Mouse (Mus musculus) layer of hippocampus, adult 18-20 months (tissue): ENCODE data around the gene Mzf1. TPM values are rescaled to one million over a fixed set of nuclear protein-coding genes. Genes with fewer than 3 reads are reported as not detected.
A peak's percentile ranks its signal among the peaks of the same experiment; 100 is the strongest.

Experiments
- DNase-seq, 2 experiments: peaks; one replicate each; pipeline ENCODE4 v3.0.0; 2022; ENCODE audit warnings: low spot score in 2 of 2
- total RNA-seq, 2 experiments: library from RNA; stranded (reverse); gene quantifications; 2 replicates each; pipeline ENCODE4 v1.2.3; 2021

Mzf1 gene
- total RNA-seq, 2 experiments from 2014 or later = 11.9 to 13.1 TPM

DNA sequence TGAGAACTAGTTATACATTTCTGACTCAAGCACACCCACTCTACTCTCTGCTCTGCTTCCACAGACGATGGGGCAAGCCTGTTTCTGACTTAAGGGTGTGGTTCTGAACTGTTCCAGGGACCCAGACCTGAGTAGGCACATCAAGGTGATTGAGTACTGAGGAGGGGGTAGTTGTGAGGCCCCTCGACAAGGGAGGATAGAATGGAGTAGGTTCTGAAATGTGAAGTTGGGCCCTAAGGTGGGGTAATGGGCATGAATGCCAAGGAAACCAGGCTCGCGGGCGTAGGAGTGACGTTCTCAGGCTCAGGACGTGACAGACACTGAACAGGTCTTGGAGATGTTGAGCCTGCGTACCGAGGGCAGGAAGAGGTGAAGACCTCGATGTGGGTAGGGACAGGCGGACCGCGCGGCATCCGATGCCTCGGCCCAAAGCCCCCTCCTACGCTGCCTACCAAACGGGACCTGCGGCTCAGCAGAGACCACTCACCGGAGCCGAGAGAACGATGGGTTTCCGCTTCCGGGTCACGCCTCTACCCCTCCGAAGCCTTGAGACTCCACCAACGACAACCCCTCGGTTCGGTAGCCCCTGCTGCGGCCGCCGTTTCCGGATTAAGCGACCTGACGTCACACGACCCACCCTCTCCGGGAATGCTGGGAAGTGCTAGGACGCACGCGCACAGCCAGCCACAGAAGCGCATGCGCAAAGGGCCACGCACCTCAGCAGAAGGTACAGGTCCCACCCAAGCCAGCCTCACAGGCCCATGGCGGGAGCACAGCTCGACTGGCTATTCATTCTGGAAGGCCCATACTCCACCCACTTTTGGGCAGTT is 20.2 kb downstream of the Mzf1 start, which contains the start of gene Chmp2a:
Gene Chmp2a, minus strand, starts transcription at position 660 of the 830 bp plus-strand sequence.
- DNase-seq = peak; percentile 98

- DNase-seq = no peak
Observed at GRCm38 (mm10) chr7:13033451-13034147, 21.0 kb downstream of the Mzf1 start.

GRCm38 (mm10) chr7:13032541-13032940 is 22.0 kb downstream of the Mzf1 start:
- no peak for DNase-seq

DNA sequence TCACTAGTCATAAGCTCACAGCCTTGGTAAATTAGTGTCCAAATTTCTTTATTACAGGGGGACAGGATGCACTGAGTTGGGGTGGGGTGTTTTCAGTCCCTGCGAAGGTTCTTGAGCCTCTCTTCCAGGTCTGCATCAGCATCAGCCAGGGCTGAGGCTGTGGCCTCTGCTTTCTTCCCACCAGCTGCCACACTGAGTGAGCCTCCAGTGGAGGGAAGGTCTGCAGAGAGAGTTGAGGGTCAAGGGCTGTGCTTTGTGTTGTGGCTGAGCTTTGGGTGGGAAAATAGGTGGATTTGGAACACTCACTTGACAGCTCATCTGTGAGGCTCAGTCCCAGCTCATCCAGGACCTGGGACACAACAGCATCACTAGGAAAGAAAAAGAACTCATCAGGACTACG is 22.6 kb downstream of the Mzf1 start:
- DNase-seq = no peak

- no peak for DNase-seq
Observed at GRCm38 (mm10) chr7:13031069-13031468, 23.5 kb downstream of the Mzf1 start.

DNA sequence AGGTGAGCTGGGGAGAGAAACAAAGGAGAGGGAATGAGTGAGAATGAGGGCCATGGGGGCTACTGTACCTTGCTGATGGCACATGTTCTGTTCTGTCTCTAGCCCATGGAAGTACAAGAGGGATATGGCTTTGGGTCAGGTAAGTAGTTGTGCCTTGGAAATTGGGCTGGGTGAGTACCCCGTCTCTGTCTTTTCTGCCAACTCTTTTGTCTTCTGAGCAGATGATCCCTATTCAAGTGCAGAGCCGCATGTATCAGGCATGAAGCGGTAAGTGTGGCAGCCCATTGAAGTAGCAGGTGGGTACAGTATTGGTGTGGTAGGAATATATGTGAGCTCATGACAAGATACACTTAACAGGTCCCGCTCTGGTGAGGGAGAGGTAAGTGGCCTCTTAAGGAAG is 25.6 kb downstream of the Mzf1 start:
- no peak for DNase-seq

DNA sequence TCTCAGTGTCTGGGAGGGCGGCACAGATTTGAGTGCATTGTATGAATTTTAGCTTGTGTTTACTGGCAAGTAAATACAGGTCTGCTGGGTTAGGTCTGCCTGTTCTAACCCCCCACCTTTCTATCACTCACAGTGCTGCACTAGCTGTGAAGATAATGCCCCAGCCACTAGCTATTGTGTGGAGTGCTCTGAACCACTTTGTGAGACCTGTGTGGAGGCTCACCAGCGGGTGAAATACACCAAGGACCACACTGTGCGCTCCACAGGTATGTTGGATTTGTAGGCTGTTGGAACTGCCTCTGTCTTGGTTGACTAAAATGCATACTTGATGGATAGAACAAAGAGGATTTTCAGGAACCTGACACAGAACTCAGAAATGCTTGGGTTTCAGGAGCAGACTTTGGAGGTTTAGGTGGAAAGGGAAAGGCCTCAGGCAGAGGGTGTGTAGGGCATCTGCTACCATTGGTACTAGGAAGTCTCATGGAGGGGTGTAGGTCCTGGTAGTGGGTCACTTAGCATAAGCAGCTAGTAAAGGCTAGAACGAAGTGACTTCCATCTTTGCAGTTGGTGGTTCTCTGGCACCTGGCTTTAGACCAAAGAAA is 29.0 kb downstream of the Mzf1 start:
- DNase-seq = no peak

GRCm38 (mm10) chr7:13024805-13025204 is 29.8 kb downstream of the Mzf1 start:
- DNase-seq = peak; percentile 77 to 78

DNA sequence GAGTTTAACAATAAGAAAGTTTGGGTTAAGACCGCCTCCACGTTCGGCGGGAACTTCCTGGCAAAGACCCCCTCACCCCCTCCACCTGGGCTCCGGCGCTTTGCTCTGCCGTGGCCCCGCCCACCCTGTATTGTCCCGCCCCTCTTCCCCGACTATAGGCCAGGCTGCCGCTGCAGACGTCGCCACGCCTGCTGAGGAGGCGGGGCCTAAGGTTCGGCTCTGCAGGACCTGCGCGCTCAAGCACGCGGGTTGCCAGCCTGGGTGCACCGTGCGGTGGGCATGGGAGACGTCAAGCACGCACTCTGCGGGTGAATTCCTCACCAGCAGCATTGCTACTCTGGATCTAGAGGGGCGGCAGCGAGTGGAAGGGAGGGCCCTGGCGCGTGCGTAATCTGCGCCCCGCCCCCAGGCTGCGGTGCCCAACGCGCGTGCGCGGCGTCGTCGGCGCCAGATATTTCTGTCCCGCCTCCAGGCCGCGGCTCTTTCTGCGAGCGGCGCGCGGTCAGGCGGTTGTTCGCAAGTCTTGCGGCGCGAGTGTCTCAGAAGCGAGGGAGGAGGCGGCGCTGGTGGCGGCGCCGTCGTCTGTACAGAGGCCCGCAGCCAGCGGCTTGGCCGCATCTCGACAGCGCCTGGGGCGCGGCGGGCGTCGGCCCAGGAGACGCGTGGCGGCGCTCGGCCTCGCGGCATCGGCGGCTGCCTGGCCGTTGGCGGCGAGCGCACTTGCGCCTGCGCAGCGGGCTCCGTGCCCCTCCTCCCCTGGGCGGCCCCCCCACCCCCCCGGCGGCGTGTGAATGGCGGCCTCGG is 30.4 kb downstream of the Mzf1 start:
- DNase-seq = peak; percentile 92 to 97

GRCm38 (mm10) chr7:13022773-13023535 is 31.6 kb downstream of the Mzf1 start:
- no peak for DNase-seq

DNA sequence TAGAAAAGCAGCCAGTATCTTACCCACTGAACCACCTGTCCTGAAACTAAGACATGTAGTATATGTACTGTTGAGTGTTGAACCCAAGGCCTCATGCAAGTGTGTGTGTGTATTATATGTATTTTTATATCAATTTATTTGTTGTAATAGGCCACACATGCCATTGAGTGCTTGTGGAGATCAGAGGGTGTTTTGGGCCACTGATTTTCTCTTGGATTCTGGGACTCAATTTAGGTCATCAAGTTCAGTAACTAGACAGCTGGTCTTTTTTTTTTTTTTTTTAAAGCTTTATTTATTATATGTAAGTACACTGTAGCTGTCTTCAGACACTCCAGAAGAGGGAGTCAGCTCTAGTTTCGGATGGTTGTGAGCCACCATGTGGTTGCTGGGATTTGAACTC is 39.3 kb downstream of the Mzf1 start:
- DNase-seq = no peak

DNA sequence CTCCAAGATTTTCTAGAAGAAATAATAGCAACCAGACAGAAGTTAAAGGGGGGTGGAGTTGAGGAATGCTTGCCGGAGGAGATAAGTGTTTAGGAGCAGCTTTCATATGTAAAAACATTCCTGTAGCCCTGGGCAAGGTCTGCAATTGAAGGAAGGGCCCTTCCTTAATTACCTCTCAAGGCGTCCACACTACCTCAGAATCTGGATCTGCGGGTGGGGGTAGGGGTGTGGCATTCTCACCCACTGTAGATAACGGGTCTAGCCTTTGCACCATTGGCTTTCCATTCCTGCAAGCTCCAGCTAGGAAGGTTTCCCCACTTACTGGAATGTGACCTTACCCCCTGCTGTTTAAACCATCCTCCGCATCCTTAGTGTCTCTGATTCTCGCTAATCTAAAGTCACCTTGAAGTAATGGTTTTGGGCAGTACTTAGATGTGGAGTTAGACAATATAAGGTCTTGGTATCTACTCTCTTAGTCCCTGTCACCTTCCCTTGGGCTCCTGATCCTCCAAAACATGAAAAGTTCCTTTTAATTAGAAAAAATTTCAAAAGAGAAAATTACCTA is 40.2 kb downstream of the Mzf1 start:
- no peak for DNase-seq

- DNase-seq = no peak
Observed at GRCm38 (mm10) chr7:13013671-13014070, 40.9 kb downstream of the Mzf1 start.

DNA sequence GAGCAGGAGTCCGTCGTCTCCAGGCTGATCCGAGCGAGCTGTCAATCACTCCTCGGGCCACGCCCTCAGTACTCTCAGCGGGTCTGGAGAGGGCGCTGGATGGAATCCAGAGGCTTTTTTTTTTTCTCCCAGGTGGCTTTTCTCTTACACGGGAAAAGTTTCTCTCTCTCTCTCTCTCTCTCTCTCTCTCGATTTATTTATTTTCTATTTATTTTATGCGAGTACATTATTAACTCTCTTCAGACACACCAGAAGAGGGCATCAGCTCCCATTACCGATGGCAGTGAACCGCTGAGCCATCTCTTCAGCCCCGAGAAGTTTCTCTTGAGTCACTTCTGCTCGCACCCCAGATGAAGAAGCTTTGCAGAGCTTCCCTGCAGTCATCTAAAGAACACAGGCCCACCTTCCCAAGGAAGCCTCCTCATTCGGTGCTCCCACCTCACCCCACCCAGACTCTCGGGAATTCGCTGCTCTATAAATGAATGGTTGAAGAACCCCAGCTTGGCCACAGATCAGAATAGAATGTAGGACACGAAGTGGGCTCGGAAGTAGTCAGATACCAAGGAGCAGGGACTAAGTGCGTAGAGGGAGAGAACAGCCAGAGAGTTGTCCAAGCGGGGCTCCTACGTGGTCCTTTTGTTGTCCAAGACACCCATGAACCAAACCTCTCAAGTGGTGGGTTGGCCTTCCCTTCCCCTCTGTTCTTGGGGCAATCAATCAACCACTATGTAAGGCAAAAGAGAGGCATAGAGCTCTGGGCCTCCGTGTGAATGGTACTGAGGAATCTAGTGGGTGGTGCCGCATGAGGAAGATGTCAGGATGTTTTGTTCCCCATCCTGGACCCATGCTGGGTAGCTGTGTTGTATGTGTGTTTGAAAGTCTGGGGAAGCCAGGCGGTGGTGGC is 44.3 kb downstream of the Mzf1 start, which contains the start of gene Zbtb45:
Gene Zbtb45, minus strand, starts transcription at position 30 of the 904 bp plus-strand sequence.
- DNase-seq = no peak

DNA sequence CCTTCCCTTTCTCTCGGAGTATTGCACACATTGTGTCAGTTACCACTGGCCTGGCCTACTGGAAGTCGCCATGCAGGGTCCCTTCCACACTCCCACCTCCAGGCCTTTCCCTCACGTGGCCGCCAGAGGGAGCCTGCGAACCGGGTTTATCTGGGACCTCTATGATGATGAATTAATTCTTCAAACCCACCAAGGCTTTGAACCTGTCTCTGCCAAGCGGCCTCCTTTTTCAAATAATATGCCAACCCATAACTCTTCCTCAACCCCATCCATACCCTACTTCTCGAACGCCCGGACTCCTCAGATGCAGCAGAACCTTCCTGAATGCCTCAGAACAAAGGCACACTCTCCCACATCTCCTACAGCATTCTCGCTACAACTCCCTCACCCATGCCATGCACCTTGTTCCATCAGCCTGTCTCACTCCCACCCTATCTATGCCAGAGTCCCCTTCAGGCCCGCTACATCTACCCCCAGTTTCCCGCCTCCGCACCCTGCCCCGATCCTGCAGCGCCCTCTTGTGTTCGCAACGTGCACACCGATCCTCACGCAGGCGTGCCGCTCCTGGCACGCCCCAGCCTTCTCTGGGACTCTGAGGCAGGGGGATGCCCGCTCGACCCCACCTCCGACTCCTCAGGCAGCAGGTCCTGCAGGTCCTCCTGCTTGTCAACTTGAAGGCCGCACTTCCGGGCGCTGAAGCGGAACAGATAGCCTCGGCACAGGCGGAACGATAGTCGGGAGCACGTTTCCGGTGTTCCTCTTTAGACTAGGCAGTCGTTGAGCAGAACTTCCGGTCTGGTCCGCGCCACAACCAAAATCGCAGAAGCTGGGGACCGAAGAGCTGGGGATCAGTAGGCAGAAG is 45.2 kb downstream of the Mzf1 start:
- peak; percentile 89 to 95 for DNase-seq

DNA sequence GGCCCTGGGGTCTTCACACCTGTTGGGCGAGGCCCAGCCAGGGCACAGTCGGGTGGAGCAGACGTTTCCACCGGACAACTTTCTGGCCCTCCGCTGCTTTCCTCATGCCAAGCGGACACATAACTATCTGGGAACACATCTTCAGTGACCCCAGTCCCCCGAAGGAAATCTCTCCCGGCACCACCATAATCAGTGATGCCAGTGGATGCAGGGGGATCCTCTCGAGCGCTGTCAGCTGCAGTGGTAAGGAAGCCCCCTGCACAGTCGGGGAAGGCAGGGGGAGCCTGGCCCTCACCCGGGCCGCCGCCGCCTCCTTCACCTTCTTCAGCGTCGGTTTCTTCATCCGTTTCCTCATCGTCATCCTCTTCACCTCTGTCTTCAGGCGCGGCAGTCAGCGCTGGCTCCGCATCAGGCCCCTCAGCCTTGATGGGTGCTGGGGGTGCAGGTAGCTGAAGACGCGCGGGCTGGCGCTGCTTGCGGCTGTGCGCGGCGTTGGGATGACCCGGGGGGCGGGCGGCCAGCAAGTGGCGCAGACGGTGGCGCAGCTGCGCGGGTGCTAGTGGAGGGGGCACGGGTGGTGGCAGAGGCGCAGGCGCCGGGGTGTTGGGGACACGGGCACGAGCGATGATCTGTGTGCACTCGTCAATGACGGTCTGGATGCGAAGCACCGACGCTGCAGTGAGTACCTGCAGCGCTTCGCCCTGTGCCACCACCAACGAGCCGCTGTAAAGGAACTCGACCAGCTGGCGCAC is 47.0 kb downstream of the Mzf1 start:
- no peak for DNase-seq

- DNase-seq = no peak
Observed at GRCm38 (mm10) chr7:13006531-13006930, 48.0 kb downstream of the Mzf1 start.
